Mouse (Mus musculus): ENCODE measurements around the gene Zfp148. TPM values are rescaled to one million over a fixed set of nuclear protein-coding genes. Genes with fewer than 3 reads are reported as not detected.

Gene Zfp148
- polyA plus RNA-seq, 1 experiment from 2014 or later, result 62.3 TPM

DNA sequence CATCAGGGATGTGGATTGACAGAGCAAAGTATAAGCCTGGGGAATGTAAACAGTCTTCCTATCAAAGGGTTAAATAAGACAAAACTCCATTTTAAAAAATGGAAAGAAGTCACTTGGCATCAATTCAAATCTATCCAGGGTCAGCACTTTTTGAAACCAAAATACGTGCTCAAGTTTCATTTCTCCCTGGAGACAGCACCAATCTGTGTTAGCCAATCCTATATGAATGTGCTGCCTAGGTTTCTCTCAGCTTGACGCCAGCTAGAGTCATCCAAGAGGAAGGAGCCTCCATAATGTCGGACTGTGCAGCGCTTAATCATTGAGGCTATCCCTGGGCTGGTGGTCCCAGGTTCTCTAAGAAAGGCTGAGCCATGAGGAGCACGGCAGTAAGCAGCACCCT lies 33.5 kb upstream of the Zfp148 start:
- 51% methylated on average over 5 of the region's 5 CpGs for WGBS

DNA sequence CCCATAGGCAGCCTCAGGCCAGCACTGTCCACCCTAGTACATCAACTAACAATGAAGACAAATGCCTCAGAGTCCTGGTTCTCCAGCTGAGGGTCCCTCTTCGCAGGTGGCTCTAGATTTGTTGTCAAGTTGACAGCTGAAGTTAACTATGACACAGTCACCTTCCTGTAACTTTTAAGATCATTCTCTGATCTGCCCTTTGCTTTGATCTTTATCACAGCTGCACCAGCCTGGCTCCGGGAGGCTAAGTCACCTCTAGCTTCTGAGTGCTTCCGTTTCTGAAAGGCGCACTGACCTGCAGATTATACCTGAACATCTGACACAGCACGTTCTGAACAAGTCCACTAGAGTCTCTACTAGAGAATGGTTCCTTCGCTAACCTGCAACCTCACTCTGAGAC lies 22.8 kb upstream of the Zfp148 start:
- H3K4me2 ChIP-seq, result no peak overlapping the region

More for the DNA sequence above, 33.5 kb upstream of the Zfp148 start:
- no peak overlapping the region for H3K4me2 ChIP-seq
- no peaks in the 10 kb centered on the region for H3K27me3 ChIP-seq
- H3K9ac ChIP-seq, result no peak overlapping the region
- H3K27ac ChIP-seq, result no peak overlapping the region; the same call in 1 of the 2 replicates
- no peaks in the 10 kb centered on the region for H3K36me3 ChIP-seq
- H3K9me3 ChIP-seq, result no peaks in the 10 kb centered on the region
- H3K4me3 ChIP-seq, result no peak overlapping the region
- no peak for ATAC-seq (ENCODE audit: insufficient number of reproducible peaks, insufficient read depth, low FRiP score, low TSS enrichment, low read depth)
- H3K4me1 ChIP-seq, result peaks cover 19% of the 10 kb centered on the region

DNA sequence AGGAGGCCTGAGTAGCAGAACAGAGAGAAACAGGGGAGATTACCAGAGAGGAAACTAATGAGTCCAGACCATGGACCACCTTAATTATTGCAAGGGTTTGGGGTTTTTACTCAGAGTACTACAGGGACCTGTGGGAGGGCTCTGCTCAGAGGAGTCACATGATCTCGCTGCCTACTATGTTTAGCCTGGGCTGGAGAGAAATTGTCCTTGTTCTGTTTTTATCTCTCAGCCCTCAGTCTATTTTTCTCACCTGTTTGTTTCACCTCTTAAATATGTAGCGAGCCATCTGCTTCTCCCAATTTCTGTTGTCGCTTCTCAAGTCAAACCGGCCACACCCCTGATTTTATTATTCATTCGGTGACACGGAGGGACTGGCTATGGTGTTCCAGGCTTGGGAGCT lies 14.9 kb upstream of the Zfp148 start:
- Histone ChIP-seq H3K36me3 (no peaks in the 10 kb centered on the region), H3K9ac (no peak overlapping the region), H3K27ac (no peak overlapping the region), H3K4me2 (no peak overlapping the region), H3K27me3 (no peaks in the 10 kb centered on the region), H3K4me1 (no peaks in the 10 kb centered on the region), H3K9me3 (no peaks in the 10 kb centered on the region), H3K4me3 (no peak overlapping the region)
- WGBS, result 89% methylated on average over 6 of the region's 6 CpGs
- no peak for ATAC-seq (ENCODE audit: insufficient number of reproducible peaks, insufficient read depth, low FRiP score, low TSS enrichment, low read depth)

More for the DNA sequence above, 22.8 kb upstream of the Zfp148 start:
- no peaks in the 10 kb centered on the region for H3K36me3 ChIP-seq
- WGBS, result 69% methylated on average over 6 of the region's 6 CpGs
- no peak overlapping the region for H3K4me3 ChIP-seq
- no peak overlapping the region for H3K27ac ChIP-seq
- H3K9me3 ChIP-seq, result no peaks in the 10 kb centered on the region
- no peak overlapping the region for H3K9ac ChIP-seq
- no peak for ATAC-seq (ENCODE audit: insufficient number of reproducible peaks, insufficient read depth, low FRiP score, low TSS enrichment, low read depth)
- no peaks in the 10 kb centered on the region for H3K27me3 ChIP-seq
- H3K4me1 ChIP-seq, result no peaks in the 10 kb centered on the region

DNA sequence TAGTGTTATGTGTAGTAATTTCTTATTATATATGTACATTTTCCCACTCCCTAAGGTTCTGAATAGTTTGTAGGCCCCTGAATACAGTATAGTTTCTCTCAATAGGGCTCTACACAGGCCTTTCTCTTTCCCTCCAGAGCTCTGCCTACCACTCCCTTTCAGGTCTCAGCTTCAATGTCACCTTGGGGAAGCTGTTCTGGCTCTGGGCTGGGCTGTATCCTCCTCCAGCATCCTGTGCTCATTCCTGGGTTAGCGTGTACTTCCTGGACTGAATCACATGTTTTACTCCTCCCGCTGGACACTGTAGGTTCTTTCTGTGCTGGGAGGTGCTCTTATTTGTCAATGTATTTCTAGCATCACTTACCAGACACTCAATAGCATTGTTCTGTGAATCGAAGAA lies 12.0 kb upstream of the Zfp148 start:
- no peaks in the 10 kb centered on the region for H3K4me1 ChIP-seq
- no peak for ATAC-seq (ENCODE audit: insufficient number of reproducible peaks, insufficient read depth, low FRiP score, low TSS enrichment, low read depth)
- H3K9ac ChIP-seq, result no peak overlapping the region
- no peak overlapping the region for H3K27ac ChIP-seq
- no peak overlapping the region for H3K4me3 ChIP-seq
- 74% methylated on average over 3 of the region's 3 CpGs for WGBS
- H3K9me3 ChIP-seq, result no peaks in the 10 kb centered on the region
- no peak overlapping the region for H3K4me2 ChIP-seq
- no peaks in the 10 kb centered on the region for H3K27me3 ChIP-seq
- no peaks in the 10 kb centered on the region for H3K36me3 ChIP-seq

DNA sequence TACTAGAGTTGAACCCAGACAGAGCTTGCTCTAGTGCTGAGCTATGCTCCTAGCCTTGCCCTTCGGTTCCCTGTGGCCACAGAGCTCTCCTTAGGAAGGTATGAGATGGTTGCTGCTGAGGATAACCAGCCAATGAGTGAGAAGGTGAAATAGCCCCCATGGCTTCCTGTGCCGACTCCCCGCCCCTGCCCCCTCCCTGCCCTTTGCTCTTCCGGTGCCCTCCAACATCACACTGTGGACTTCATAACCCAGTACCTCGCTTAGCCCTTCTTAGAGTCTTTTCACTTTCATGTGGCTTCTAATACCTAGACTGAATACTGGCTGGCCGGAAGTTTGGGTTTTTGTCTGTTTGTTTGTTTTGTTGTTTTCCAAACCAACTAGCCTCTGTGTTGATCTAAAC lies 9.8 kb upstream of the Zfp148 start:
- H3K9me3 ChIP-seq, result no peaks in the 10 kb centered on the region
- no peak overlapping the region for H3K4me3 ChIP-seq
- no peaks in the 10 kb centered on the region for H3K27me3 ChIP-seq
- H3K27ac ChIP-seq, result no peak overlapping the region
- no peak overlapping the region for H3K4me2 ChIP-seq
- H3K36me3 ChIP-seq, result no peaks in the 10 kb centered on the region
- H3K9ac ChIP-seq, result no peak overlapping the region
- ATAC-seq (ENCODE audit: insufficient number of reproducible peaks, insufficient read depth, low FRiP score, low TSS enrichment, low read depth), result no peak
- H3K4me1 ChIP-seq, result no peaks in the 10 kb centered on the region
- WGBS, result 38% methylated on average over 6 of the region's 6 CpGs

DNA sequence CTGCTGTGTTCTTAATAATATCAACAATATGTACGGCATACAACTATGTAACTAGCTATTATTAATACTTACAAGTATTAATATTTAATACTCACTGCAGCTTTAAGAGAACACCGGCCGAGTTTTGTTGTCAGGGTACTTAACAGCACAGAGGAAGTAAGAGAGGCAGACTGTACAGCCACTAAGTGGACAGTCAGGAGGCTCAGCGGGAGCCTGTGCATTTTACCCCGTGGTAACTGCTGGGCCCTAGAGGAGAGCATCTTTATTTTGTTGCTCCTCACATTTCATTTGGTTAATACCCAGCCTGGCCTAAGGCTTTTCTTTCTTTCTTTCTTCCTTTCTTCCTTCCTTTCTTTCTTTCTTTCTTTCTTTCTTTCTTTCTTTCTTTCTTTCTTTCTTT lies 8.0 kb upstream of the Zfp148 start:
- Histone ChIP-seq H3K27me3 (no peaks in the 10 kb centered on the region), H3K9ac (no peak overlapping the region), H3K4me1 (no peaks in the 10 kb centered on the region), H3K4me2 (no peak overlapping the region), H3K36me3 (no peaks in the 10 kb centered on the region), H3K27ac (no peak overlapping the region), H3K4me3 (no peak overlapping the region), H3K9me3 (no peaks in the 10 kb centered on the region)
- 66% methylated on average over 5 of the region's 5 CpGs for WGBS
- no peak for ATAC-seq (ENCODE audit: insufficient number of reproducible peaks, insufficient read depth, low FRiP score, low TSS enrichment, low read depth)

DNA sequence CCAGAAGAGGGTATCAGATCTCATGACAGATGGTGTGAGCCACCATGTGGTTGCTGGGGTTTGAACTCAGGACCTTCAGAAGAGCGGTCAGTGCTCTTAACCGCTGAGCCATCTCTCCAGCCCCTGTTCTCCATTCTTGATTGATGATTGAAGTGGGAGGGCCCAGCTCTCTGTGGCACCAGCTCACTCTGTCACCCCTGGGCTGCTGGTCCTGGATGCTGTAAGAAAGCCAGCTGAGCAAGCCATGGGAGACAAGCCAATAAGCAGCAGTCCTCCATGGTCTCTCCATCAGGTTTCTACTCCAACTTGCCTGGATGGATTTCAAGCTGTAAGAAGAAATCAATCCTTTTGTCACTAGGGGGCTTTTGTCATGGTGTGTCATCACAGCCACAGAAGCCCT lies 7.3 kb upstream of the Zfp148 start:
- H3K9ac ChIP-seq, result no peak overlapping the region
- WGBS, result 94% methylated on average over 2 of the region's 2 CpGs
- H3K4me1 ChIP-seq, result no peaks in the 10 kb centered on the region
- ATAC-seq (ENCODE audit: insufficient number of reproducible peaks, insufficient read depth, low FRiP score, low TSS enrichment, low read depth), result no peak
- no peaks in the 10 kb centered on the region for H3K9me3 ChIP-seq
- H3K27ac ChIP-seq, result no peak overlapping the region
- H3K4me3 ChIP-seq, result no peak overlapping the region
- H3K36me3 ChIP-seq, result no peaks in the 10 kb centered on the region
- H3K27me3 ChIP-seq, result no peaks in the 10 kb centered on the region
- no peak overlapping the region for H3K4me2 ChIP-seq

DNA sequence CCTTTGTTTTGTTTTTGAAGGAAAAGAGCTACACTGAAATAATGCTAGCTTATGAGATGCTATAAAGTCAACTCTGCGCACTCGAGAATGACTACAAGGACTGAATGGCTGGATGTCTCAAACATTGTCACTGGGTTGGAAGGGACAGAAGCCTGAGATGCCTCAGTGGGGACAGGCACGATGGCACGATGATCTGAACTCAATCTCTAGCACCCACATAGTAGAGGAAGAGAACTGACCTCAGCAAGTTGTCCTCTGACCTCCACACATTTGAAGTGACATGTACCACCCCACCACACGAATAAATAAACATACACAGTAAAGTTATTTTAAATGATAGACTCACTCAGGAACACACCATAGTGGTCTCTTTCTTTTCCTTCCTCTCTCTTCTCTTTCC lies 4.4 kb upstream of the Zfp148 start:
- Histone ChIP-seq H3K9ac (no peak overlapping the region), H3K9me3 (no peaks in the 10 kb centered on the region), H3K27ac (no peak overlapping the region), H3K4me3 (no peak overlapping the region), H3K4me1 (peaks cover 7% of the 10 kb centered on the region), H3K27me3 (no peaks in the 10 kb centered on the region), H3K4me2 (no peak overlapping the region), H3K36me3 (no peaks in the 10 kb centered on the region)
- 78% methylated on average over 5 of the region's 5 CpGs for whole genome bisulfite sequencing
- ATAC-seq (ENCODE audit: insufficient number of reproducible peaks, insufficient read depth, low FRiP score, low TSS enrichment, low read depth), result no peak

DNA sequence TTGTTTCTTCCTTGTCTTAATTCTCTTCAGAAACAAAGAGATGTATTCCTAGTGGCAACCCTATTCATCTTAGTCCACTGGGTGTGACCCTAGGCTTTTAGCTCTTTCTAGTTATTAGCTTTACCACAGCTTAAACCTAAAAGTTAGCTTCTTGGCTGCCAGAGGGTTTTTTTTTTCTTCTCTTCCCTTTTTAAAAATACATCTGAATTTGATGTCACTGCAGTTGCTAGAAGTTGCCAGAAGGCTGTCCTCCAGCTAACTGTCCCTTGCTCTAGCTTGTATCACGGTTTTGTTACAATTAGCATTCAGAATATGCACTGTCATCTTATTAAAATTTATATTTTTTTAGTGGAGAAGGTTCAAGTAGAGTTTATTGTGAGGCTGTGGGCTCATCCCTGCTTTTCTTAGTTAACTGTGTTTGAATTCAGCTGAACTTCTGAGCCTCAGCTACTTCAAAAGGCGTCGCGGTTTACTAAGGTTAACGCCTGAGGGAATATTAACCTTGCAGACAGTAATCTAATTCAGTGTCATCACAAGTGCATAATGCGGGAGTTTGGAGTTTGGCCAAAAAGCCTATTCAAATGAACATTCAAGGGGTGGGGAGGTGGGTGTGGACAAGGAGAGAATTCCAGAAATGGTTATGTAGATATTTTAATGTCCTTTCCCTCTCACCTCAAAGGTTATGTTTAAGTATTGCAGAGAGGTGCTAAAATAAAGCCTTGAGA lies 1.3 kb upstream of the Zfp148 start:
- Histone ChIP-seq H3K9me3 (no peaks in the 10 kb centered on the region), H3K9ac (peak overlapping the region; percentile 97; the same call in 1 of the 2 replicates), H3K27ac (peak overlapping the region; percentile 96; the same call in 1 of the 2 replicates), H3K36me3 (no peaks in the 10 kb centered on the region), H3K4me3 (peak overlapping the region; percentile 89), H3K4me2 (peak overlapping the region; percentile 93), H3K4me1 (peaks cover 16% of the 10 kb centered on the region), H3K27me3 (no peaks in the 10 kb centered on the region)
- no peak for ATAC-seq (ENCODE audit: insufficient number of reproducible peaks, insufficient read depth, low FRiP score, low TSS enrichment, low read depth)
- 45% methylated on average over 6 of the region's 6 CpGs for WGBS

DNA sequence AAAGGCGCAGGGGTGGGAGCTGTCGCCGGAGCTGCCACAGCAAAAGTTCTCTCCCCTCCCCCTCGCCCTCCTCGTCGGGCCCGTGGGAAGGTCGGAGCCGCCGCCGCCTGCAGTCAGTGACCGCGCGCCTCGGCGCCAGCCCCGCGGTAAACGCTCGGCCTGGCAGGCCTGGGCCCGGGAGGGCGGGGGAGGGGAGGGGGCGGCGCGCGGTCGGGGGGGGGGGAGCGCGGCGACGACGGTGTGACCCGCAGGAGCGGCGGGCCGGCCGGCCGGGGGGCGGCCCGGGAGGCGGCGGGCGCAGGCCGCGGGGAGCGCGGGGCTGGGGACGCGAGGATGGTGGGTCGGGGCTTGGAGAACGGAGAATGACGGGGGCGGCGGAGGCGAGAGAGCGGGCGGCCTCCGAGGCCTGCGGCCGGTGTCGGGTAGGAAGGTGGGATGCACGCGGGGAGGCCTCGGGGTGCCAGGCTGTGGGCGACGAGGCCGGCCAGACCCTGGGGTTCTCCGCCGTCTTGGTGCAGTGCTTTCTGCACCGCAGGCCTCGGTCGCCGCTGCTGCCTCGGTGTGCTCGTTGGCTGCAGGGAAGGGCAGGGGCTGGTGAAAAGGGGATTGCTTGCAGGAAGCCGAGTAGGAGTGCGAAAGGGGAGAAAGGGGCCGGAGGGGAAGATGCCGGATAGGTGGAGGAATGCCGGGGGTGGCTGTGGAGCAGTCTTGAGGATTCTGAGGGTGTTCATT lies 412 bp downstream of the Zfp148 start:
- ATAC-seq (ENCODE audit: insufficient number of reproducible peaks, insufficient read depth, low FRiP score, low TSS enrichment, low read depth), result peak; percentile 79
- H3K27ac ChIP-seq, result peak overlapping the region; percentile 96
- no peaks in the 10 kb centered on the region for H3K27me3 ChIP-seq
- peak overlapping the region; percentile 97 for H3K9ac ChIP-seq
- 0% methylated on average over 43 of the region's 80 CpGs for WGBS
- peak overlapping the region; percentile 93 for H3K4me2 ChIP-seq
- H3K36me3 ChIP-seq, result no peaks in the 10 kb centered on the region
- H3K4me1 ChIP-seq, result peaks cover 16% of the 10 kb centered on the region
- H3K9me3 ChIP-seq, result no peaks in the 10 kb centered on the region
- peak overlapping the region; percentile 89 for H3K4me3 ChIP-seq

DNA sequence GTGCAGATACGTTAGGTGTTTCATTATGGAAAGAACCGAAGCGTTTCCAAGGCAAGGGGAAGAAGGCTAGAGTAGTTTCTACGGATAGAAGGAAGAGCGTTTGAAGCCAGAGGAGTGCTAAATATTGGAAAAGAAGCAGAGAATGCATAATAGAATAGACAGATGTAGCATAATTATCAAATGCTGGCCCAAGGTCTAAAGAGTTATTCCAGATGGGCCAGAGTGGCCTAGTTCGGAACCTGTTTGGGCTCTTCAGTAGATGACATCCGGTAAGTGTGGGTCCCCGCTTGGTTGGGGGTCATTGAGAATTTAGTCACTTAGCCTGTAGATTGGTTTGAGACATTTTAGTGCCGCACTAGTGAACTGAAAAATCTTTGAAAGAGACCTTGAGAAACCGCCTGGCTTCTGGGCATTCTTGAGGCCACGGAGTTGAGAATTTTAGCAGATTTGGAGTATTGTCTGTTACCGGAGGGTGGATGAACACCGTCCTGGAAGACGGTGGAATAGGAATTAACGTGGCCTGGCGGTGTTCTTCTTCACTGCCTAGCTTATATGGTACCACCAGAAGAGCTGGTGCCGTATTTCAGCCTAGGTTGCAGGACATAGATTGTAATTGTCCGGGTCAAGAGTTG lies 1.1 kb downstream of the Zfp148 start:
- Histone ChIP-seq H3K27ac (peak overlapping the region; percentile 96), H3K9me3 (no peaks in the 10 kb centered on the region), H3K36me3 (no peaks in the 10 kb centered on the region), H3K9ac (peak overlapping the region; percentile 97), H3K27me3 (no peaks in the 10 kb centered on the region), H3K4me3 (peak overlapping the region; percentile 89), H3K4me1 (peaks cover 16% of the 10 kb centered on the region), H3K4me2 (peak overlapping the region; percentile 93)
- ATAC-seq (ENCODE audit: insufficient number of reproducible peaks, insufficient read depth, low FRiP score, low TSS enrichment, low read depth), result no peak
- 2% methylated on average over 18 of the region's 18 CpGs for WGBS

All from embryonic facial prominence, embryonic 13.5 days (tissue).